Mouse (Mus musculus) hindbrain, postnatal 0 days (tissue): ENCODE measurements around the gene Inpp5a. TPM values are rescaled to one million over a fixed set of nuclear protein-coding genes. Genes with fewer than 3 reads are reported as not detected.
A peak's percentile ranks its signal among the peaks of the same experiment; 100 is the strongest.

Experiments used
- ATAC-seq: fragments of 200-750 bp; cut with Nextera tagmentation; 2 replicates; pipeline ENCODE4 v1.8.0; 2017; ENCODE audit warnings: mild to moderate bottlenecking, moderate TSS enrichment, moderate library complexity
- DNase-seq: peaks from one replicate; pipeline ENCODE4 v3.0.0-alpha.2; 2015; ENCODE audit warnings: low spot score
- H3K27ac ChIP-seq: fragments of 300-500 bp; sonication (generic); 2 replicates; pipeline ENCODE4 v1.5.1; 2014; ENCODE audit warnings: mild to moderate bottlenecking
- H3K27me3 ChIP-seq: fragments of 300-500 bp; sonication (generic); 2 replicates; pipeline ENCODE4 v1.6.1; 2014; ENCODE audit warnings: low read length, mixed read lengths; ENCODE audit not compliant: insufficient read depth
- H3K36me3 ChIP-seq: fragments of 300-500 bp; sonication (generic); 2 replicates; pipeline ENCODE4 v1.6.1; 2014; ENCODE audit warnings: low read length, mixed read lengths; ENCODE audit not compliant: insufficient read depth
- H3K4me1 ChIP-seq: fragments of 300-500 bp; sonication (generic); 2 replicates; pipeline ENCODE4 v1.6.1; 2014; ENCODE audit warnings: antibody characterized with exemption, low read length, mixed read lengths; ENCODE audit not compliant: insufficient read depth
- H3K4me2 ChIP-seq: fragments of 300-500 bp; sonication (generic); 2 replicates; pipeline ENCODE4 v1.6.1; 2014; ENCODE audit warnings: low read depth, mild to moderate bottlenecking, low read length, moderate library complexity, mixed read lengths
- H3K4me3 ChIP-seq: fragments of 300-500 bp; sonication (generic); 2 replicates; pipeline ENCODE4 v1.5.1; 2014; ENCODE audit warnings: low read length
- H3K9ac ChIP-seq: fragments of 300-500 bp; sonication (generic); replicated peaks from 2 replicates; pipeline ENCODE4 v1.6.1; 2014; ENCODE audit warnings: mild to moderate bottlenecking, low read length, moderate library complexity, mixed read lengths
- H3K9me3 ChIP-seq: fragments of 300-500 bp; sonication (generic); 2 replicates; pipeline ENCODE4 v1.6.1; 2016; ENCODE audit warnings: low read length, mixed read lengths
- CTCF ChIP-seq: IDR thresholded peaks from 2 replicates; pipeline ENCODE4 v1.5.1; 2016; ENCODE audit warnings: antibody characterized with exemption, control low read depth, low read depth
- WGBS: fragments of 180-500 bp; shearing (Covaris S2); extraction: QIAGEN DNeasy Blood & Tissue Kit; methylation state at CpG from one replicate; pipeline ENCODE4 v1.1.7; 2014; 5-methylcytosine and 5-hydroxymethylcytosine counted together
- polyA plus RNA-seq: library from polyadenylated mRNA; unstranded; fragments of >200 nt; fragmentation: Nextera tagmentation; extraction: Ambion mirVana; gene quantifications from 2 replicates; pipeline ENCODE4 v1.2.1, GENCODE M21; 2015
- total RNA-seq: library from RNA; depleted of rRNA; stranded (reverse); fragments of >200 nt; gene quantifications from 2 replicates; pipeline ENCODE4 v1.2.3, GENCODE M21; 2014

The Inpp5a gene
- total and polyA plus RNA-seq, 2 experiments from 2014 or later = 16.6 to 23.6 TPM

DNA sequence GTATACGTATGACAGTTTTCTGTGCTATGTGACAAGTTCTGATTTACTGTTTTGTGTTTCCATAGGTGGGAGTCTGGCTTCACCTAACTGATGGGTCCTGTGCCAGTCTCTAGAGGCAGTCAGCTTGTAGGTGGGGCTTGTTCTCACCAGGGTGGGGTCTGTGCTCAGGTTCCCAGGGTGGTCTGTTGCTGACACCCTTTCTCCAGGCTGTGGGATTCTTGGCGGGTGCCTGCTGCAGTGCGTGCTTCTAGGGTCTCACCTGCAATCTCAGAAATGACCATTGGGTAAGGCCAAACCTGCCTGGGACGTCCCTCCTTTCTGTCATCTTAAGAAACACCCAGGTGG, 49.7 kb downstream of the Inpp5a start:
- no peak for DNase-seq
- Histone ChIP-seq H3K27ac (no peak overlapping the region; the same call in 1 of the 2 replicates), H3K36me3 (no peaks in the 10 kb centered on the region), H3K4me3 (no peak overlapping the region), H3K4me1 (peaks cover 17% of the 10 kb centered on the region; the same call in 1 of the 2 replicates), H3K9ac (no peak overlapping the region), H3K4me2 (no peak overlapping the region), H3K27me3 (no peaks in the 10 kb centered on the region), H3K9me3 (no peaks in the 10 kb centered on the region)
- TF ChIP-seq CTCF = no peak
- ATAC-seq = no peak
- 73% methylated on average over 4 of the region's 4 CpGs for WGBS

- no peaks in the 10 kb centered on the region for H3K9me3 ChIP-seq
- H3K4me2 ChIP-seq = no peak overlapping the region
- no peak for ATAC-seq
- no peak overlapping the region for H3K4me3 ChIP-seq
- no peak overlapping the region for H3K27ac ChIP-seq
- H3K9ac ChIP-seq = no peak overlapping the region
- peaks cover 17% of the 10 kb centered on the region; the same call in 1 of the 2 replicates for H3K4me1 ChIP-seq
- no peaks in the 10 kb centered on the region for H3K27me3 ChIP-seq
- H3K36me3 ChIP-seq = no peaks in the 10 kb centered on the region
- whole genome bisulfite sequencing = 54% methylated on average over 3 of the region's 3 CpGs
- no peak for DNase-seq
- TF ChIP-seq CTCF = no peak
Measured at GRCm38 (mm10) chr7:139439031-139439430, 50.1 kb downstream of the Inpp5a start.

DNA sequence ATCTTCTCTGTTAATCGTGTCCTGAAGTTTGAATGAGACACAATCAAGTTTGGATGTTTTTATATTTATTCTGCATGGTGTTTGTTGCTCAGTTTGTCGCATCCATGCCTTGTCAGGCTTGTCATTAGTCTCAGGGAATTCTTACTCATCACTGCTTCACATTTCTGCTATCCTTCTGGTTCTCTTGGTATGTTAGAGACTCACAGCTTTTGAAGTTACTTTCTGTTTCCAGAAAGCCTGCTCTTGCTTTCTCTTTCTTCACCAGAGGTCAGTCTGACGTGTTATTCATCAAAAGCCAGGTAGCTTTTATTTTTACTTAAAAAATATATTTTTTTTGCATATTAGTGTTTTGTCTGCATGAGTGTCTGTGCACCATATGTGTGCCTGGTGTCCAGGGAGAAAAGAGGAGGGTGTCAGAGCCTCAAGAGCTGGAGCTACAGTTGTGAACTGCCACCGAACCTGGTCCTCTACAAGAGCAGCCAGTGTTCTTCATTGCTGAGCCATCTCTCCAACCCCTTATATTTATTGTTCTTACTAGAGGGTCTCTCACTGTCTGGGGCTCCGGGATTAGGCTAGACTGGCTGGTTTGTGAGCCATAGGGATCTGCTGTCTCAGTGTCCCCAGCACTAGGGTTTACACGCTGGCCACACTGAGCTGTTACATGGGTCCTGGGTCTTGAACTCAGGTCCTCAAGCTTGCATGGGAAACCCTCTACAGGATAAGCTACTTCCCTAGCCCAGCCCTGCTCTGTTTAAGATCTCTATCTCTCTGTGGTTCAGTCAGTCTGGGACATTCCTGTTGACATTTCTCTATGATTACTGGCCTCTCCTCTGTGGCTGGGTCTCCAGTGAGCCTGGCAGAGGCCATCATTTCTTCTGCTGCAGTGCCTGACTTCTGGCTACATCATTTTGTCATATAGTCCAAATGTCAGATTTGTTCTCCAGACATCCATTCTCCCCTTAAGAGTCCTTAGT, 51.3 kb downstream of the Inpp5a start:
- ATAC-seq (no peak), DNase-seq (no peak)
- Histone ChIP-seq H3K27me3 (no peaks in the 10 kb centered on the region), H3K36me3 (no peaks in the 10 kb centered on the region), H3K4me2 (no peak overlapping the region), H3K9ac (no peak overlapping the region), H3K27ac (no peak overlapping the region), H3K9me3 (no peaks in the 10 kb centered on the region), H3K4me1 (peaks cover 17% of the 10 kb centered on the region; the same call in 1 of the 2 replicates), H3K4me3 (no peak overlapping the region)
- WGBS = 80% methylated on average over 6 of the region's 6 CpGs
- TF ChIP-seq CTCF = no peak

DNA sequence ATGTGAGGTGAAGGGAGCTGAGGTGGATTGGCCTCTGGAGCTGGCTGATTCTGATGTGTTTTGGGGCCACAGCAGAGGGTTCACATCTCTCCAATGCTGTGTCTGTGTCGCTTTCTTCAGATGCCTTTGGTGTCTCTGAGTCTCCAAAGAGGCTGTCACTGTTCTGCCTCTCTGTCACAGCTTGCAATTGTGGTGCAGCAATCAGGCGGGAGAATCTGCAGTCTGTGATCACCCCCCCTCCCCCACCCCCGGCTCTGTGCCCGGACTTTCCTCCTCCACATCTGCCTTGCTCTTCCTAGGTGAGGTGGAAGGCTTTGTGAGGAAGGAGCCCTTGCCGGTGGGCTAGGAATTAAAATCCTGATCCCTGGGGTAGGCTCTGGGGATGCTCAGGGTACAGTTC, 52.1 kb downstream of the Inpp5a start:
- no peak for ATAC-seq
- Histone ChIP-seq H3K4me2 (no peak overlapping the region), H3K27ac (peak overlapping the region; percentile 32; the same call in 1 of the 2 replicates), H3K36me3 (no peaks in the 10 kb centered on the region), H3K9me3 (no peaks in the 10 kb centered on the region), H3K4me1 (peaks cover 17% of the 10 kb centered on the region; the same call in 1 of the 2 replicates), H3K4me3 (no peak overlapping the region), H3K27me3 (no peaks in the 10 kb centered on the region), H3K9ac (no peak overlapping the region)
- no peak for DNase-seq
- TF ChIP-seq CTCF = no peak
- 20% methylated on average over 5 of the region's 5 CpGs for WGBS

DNA sequence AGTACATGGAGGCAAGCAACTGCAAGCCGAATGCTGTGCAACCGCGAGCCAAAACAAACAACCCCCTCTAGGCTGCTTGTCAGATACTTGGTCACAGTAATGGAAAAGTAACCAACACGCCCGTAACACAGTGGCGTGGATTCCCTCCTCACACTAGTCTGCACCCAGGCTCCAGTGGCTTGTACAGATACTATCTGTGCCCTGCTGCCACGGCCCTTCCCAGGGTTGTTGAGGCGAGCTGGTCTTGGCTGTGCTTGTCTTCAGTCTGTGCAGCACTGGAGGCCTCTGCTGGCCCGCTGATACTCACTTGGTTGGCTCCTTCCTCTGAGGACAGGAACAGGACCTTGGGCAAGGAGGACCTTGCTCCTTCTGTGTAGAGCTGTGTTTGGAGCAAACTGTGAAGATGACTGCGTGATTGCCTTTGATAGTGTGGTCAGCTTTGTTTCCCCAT, 52.9 kb downstream of the Inpp5a start:
- H3K9ac ChIP-seq = no peak overlapping the region
- H3K4me3 ChIP-seq = no peak overlapping the region
- TF ChIP-seq CTCF = no peak; the same call in 1 of the 2 replicates
- no peaks in the 10 kb centered on the region for H3K27me3 ChIP-seq
- DNase-seq = no peak
- H3K27ac ChIP-seq = peak overlapping the region; percentile 32; the same call in 1 of the 2 replicates
- H3K4me2 ChIP-seq = no peak overlapping the region
- WGBS = 60% methylated on average over 10 of the region's 10 CpGs
- ATAC-seq = peak; percentile 32; the same call in 1 of the 2 replicates
- H3K9me3 ChIP-seq = no peaks in the 10 kb centered on the region
- no peaks in the 10 kb centered on the region for H3K36me3 ChIP-seq
- peaks cover 17% of the 10 kb centered on the region; the same call in 1 of the 2 replicates for H3K4me1 ChIP-seq

- peaks cover 17% of the 10 kb centered on the region; the same call in 1 of the 2 replicates for H3K4me1 ChIP-seq
- no peaks in the 10 kb centered on the region for H3K9me3 ChIP-seq
- H3K4me2 ChIP-seq = no peak overlapping the region
- ATAC-seq (no peak), DNase-seq (no peak)
- no peaks in the 10 kb centered on the region for H3K27me3 ChIP-seq
- no peak for TF ChIP-seq CTCF
- WGBS = 74% methylated on average over 8 of the region's 8 CpGs
- no peak overlapping the region for H3K9ac ChIP-seq
- H3K4me3 ChIP-seq = no peak overlapping the region
- H3K36me3 ChIP-seq = no peaks in the 10 kb centered on the region
- no peak overlapping the region for H3K27ac ChIP-seq
Measured at GRCm38 (mm10) chr7:139445621-139446020, 56.7 kb downstream of the Inpp5a start.

DNA sequence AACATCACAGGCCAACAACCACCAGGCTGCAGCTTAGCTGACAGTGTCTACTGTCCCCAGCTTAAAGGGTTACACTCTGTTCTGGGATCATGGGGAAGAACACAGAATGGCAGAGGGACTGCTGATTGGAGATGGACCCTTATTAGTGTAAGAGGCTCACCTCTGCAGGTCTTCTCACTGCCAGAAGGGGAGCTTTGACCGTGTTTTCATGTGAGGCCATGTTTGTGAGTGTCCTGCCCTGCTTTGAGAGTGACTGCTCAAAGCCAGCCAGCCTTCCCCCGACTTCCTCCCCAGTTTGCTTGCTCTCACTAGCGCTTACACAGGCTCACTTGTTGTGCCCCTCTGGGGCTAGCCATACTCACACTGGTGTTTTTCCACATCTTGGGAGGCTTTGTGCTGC, 58.5 kb downstream of the Inpp5a start:
- 85% methylated on average over 3 of the region's 3 CpGs for WGBS
- TF ChIP-seq CTCF = no peak
- ATAC-seq (no peak), DNase-seq (no peak)
- Histone ChIP-seq H3K9ac (no peak overlapping the region), H3K4me1 (0 out of 2 replicates have a peak, but pooled peaks cover under 1% of the 10 kb centered on the region), H3K9me3 (no peaks in the 10 kb centered on the region), H3K4me3 (no peak overlapping the region), H3K27ac (no peak overlapping the region), H3K27me3 (no peaks in the 10 kb centered on the region), H3K36me3 (no peaks in the 10 kb centered on the region), H3K4me2 (no peak overlapping the region)
